In the genomic region with DNA sequence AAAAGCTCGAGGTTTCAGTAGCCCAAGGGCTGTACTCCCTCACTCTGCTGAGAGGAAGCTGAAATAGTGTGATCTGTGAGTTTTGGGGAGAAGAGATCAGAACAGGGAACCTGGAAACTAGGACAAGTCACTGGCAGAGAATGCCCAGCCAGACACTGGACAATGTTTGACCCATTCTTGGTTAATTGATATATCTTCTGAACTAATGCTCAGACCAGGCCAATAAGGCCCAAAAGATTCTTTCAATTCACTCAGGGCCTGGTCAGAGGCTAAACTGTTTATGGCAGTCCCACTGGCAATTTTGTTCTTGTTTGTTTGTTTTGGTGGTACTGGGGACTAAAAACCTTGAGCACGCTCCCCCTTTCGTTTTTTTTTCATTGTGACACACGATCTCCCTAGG, we compare ENCODE assay signal across 24 mouse cellular contexts.
"Had no signal": no experiment of that assay in that cellular context is flagged by ENCODE, and none has a peak within 500 bp of the region (broad histone marks: within the 10 kb centered on the region; RNA-seq: fewer than 3 reads in every experiment).

No protein-coding gene starts in this region.

- H3K4me3 ChIP-seq: limb, embryonic 10.5 days; limb, embryonic 13.5 days; liver, embryonic 12.5 days; liver, embryonic 15.5 days; midbrain, embryonic 10.5 days; midbrain, embryonic 13.5 days; myocyte; neural tube, embryonic 13.5 days; stomach, embryonic 15.5 days had no signal

- H3K9ac ChIP-seq: limb, embryonic 13.5 days; liver, embryonic 12.5 days; liver, embryonic 15.5 days; midbrain, embryonic 13.5 days; neural tube, embryonic 13.5 days; stomach, embryonic 15.5 days had no signal

- DNase-seq: kidney, adult 8-10 months; kidney, postnatal 36 days; lung, adult 2 months; lung, postnatal 36 days; retina, postnatal 1 day; right cerebral cortex, postnatal 25 days; spleen, adult 18-20 months; thymus, adult 2 months; thymus, postnatal 14 days; thymus, postnatal 4 days had no signal

- H3K27ac ChIP-seq: kidney, postnatal 0 days; limb, embryonic 10.5 days; limb, embryonic 13.5 days; liver, embryonic 12.5 days; liver, embryonic 15.5 days; midbrain, embryonic 10.5 days; midbrain, embryonic 13.5 days; neural tube, embryonic 13.5 days; stomach, embryonic 15.5 days had no signal

- H3K9me3 ChIP-seq: limb, embryonic 10.5 days; liver, embryonic 12.5 days; liver, embryonic 15.5 days; midbrain, embryonic 10.5 days; midbrain, embryonic 13.5 days; neural tube, embryonic 13.5 days; stomach, embryonic 15.5 days had no signal

- H3K36me3 ChIP-seq: limb, embryonic 13.5 days; liver, embryonic 12.5 days; liver, embryonic 15.5 days; midbrain, embryonic 13.5 days; neural tube, embryonic 13.5 days; stomach, embryonic 15.5 days had no signal

- ATAC-seq: inflammation-experienced regulatory T-cells, adult 6 months; intestine, postnatal 0 days; liver, embryonic 12.5 days; midbrain, embryonic 13.5 days; midbrain, embryonic 16.5 days had no signal

- H3K27me3 ChIP-seq: liver, embryonic 12.5 days; liver, embryonic 15.5 days; megakaryocyte, embryonic 14.5 days; midbrain, embryonic 13.5 days; neural tube, embryonic 13.5 days; stomach, embryonic 15.5 days had no signal

- H3K4me2 ChIP-seq: limb, embryonic 13.5 days; liver, embryonic 12.5 days; liver, embryonic 15.5 days; midbrain, embryonic 13.5 days; neural tube, embryonic 13.5 days; stomach, embryonic 15.5 days had no signal
